Mouse (Mus musculus) central nervous system, embryonic 14 days (tissue): ENCODE measurements around the gene Rgs19. TPM values are rescaled to one million over a fixed set of nuclear protein-coding genes. Genes with fewer than 3 reads are reported as not detected.

ENCODE experiments used
- polyA plus RNA-seq: library from polyadenylated mRNA; depleted of rRNA; stranded (reverse); fragments of >200 nt; gene quantifications from 2 replicates; pipeline ENCODE4 v1.2.3, GENCODE M21; 2012; rRNA removed

The Rgs19 gene
- polyA plus RNA-seq, result 75.0 and 83.6 TPM in 2 replicates

DNA sequence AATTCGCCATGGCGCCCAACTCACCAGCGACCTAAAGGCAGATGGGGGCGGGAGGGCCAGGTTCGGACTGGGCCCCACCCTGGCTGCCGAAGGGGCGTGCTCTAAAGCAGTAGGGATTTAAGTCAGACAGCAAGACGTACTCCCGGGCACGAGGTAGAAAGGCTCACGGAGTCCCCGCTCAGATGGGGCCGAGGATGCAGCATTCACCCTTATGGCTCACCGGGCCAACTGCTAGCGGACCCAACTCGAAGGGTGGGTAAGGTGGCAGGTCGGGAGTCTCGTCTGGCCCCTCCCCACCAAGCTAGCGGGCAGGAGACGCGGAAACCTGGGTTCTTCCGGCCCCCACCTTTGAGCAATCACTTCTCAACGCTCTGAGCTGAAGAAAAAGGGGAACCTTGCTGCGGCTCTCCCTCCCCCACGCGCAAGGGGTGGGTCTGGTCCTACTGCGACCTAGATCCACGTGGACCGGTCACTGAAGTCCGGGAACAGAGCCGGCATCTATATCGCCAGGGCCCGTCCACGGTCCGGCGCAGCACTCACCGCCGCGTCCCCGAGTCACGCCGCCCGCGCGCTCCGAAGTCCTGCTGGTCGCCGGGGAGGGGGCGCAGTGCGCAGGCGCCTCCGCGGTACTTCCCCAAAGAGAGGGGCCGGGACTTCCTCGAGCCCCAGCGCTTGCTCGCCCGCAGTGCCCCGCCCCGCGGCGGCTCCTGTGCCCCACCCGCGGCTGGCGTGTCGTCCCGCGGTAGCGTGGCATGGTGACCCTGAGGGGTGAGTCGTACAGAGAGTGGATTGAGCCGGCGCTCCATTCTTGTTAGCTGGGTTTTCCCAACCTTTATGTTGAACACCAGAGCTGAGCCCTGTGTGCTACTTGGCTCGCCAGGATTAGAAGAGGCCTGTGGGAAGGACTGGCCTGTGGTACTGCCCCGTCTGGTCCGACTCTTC is at the start of gene Rgs19:
TSS of gene Rgs19 (minus strand) at position 639 of the 942 bp plus-strand sequence.

DNA sequence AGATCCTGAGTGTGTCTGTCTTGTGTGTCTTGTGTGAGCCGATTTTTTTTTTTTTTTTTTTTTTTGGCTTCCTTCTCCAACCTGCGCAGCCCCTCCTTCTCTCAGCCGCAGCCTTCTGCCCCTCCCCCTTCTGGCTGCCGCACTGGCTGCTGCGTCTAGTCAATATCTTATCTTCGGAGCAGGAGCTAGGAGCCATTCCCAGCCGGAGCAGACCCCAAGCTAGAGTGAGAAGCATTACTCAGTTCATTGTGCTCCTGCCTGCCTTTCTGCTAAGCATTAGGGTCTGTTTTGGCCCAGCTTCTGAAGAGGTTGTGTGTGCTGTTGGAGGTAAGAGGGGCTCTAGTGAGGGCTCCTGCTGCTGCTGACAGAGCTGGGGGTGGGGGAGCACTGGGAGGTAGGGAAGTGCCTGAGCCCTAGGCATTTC is 21.1 kb upstream of the Rgs19 start, which contains the start of gene Oprl1:
TSS of gene Oprl1 (plus strand) at position 114 of the 424 bp plus-strand sequence.

DNA sequence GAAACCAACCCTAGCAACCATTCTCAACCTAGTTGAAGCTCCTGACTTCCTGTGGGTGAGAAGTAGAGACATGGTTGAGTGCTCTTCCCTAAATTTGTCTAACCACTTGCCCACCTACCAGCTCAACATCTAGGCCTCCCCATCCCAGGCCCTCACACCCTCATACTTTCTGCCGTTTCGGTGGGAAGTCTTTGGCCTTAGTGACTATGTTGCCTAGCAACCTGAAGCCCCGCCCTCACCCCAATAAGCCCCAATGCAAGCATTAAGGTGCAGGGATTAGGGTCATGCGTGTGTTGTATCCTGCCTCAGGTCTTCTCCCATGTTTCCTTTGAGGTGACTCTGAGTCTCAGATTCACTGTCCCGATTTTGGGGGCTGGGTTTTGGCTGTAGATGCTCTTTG is 4.5 kb upstream of the Rgs19 start, which contains the start of gene Lkaaear1:
TSS of gene Lkaaear1 (minus strand) at position 202 of the 400 bp plus-strand sequence.

DNA sequence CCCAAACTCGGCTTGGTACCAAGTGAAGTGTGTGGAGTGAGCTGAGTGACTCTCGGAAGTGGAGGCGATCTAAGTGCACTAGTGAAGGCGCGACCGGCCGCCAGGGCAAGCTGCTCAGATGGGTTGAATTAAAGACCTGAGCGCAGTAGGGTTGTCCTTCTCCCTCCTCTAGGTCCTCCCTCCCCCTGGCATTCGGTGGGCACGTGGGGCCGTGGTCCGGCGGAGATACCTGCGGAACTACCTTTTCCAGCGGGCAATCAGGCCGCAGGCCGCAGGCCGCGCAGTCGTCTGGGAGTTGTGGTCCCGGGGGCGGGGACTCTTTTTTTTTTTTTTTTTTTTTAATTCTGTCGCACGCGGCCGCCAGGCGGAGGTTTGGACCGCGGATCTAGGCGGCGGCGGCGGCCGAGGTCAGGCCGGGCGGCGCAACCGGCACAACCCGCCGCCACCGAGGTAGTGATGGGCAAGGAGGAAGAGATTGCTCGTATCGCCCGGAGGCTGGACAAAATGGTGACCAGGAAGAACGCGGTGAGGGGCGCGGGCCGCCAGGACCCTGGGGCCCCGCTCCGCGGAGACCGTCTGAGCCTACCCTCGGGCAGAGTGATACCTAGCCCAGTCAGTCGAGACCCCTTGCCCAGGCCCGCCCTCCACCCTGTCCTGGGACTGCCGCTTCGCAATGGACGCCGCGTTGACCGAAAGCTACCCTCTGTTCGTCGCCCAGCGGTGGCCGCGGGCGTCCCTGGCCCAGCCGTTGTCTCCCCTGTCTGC is 13.6 kb downstream of the Rgs19 start, which contains the start of gene Tcea2:
TSS of gene Tcea2 (plus strand) at position 360 of the 765 bp plus-strand sequence.

DNA sequence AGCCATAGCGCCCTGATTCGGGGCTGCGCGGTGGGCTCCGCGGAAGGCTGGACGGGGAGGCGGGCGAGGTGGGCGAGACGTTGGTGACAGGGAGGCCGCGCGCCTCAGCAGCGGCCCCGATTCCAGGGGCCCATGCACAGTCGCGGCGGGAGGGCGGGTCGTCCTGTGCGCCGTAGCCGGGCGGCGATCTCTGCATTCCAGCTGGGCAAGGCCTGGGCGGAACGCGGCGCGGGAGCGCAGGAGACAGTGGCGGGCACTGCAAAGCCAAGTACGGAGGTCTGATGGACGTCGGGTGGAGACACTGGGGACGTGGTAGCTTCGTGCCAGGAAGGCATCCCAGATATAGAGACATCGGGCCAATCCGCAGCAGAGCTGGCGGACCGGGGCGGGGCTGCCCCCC is 22.5 kb downstream of the Rgs19 start, which contains the start of gene Sox18:
TSS of gene Sox18 (minus strand) at position 315 of the 400 bp plus-strand sequence.

DNA sequence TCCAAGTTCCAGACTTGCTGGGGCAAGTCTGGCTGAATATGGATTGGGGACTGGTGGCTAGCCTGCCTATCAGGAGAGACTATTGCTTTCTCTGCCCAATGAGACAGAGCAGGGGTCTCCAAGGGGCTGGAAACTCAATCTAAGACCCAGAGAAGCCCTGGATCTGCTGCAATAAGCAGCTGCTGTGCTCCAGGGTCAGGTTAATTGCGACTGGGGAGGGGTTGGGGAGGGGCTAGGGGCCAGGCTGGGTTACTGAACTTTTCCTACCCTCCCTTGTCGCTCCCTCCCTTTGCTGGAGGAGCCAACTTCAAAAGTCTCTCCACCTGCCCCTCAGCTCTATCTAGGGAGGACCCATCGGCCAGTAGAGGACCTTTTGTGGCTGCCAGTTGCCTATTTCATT is 37.0 kb downstream of the Rgs19 start, which contains the start of gene Gm29797:
TSS of gene Gm29797 (plus strand) at position 301 of the 400 bp plus-strand sequence.

Other genes with a start within 250 kb of the Rgs19 start
- gene Zbtb46, start 234.6 kb downstream of the Rgs19 start, polyA plus RNA-seq, result 10.5 and 11.4 TPM in 2 replicates
- not detected in 2 replicates for gene Abhd16b, start 200.8 kb downstream of the Rgs19 start, polyA plus RNA-seq
- 124 TPM in 2 replicates for gene Tpd52l2, start 196.8 kb downstream of the Rgs19 start, polyA plus RNA-seq
- gene Dnajc5, start 173.5 kb downstream of the Rgs19 start, polyA plus RNA-seq, result 136 and 141 TPM in 2 replicates
- 140 and 143 TPM in 2 replicates for gene Uckl1, start 109.1 kb downstream of the Rgs19 start, polyA plus RNA-seq
- 47.0 and 50.2 TPM in 2 replicates for gene Prpf6, start 102.1 kb downstream of the Rgs19 start, polyA plus RNA-seq
- 131 and 132 TPM in 2 replicates for gene Zfp512b, start 101.2 kb downstream of the Rgs19 start, polyA plus RNA-seq
- 106 and 110 TPM in 2 replicates for gene Samd10, start 94.8 kb downstream of the Rgs19 start, polyA plus RNA-seq
- gene Gm29797, start 36.9 kb downstream of the Rgs19 start, polyA plus RNA-seq, result 0.12 and 0.18 TPM in 2 replicates
- 20.4 and 25.3 TPM in 2 replicates for gene Sox18, start 22.3 kb downstream of the Rgs19 start, polyA plus RNA-seq
- 78.5 and 86.8 TPM in 2 replicates for gene Tcea2, start 13.7 kb downstream of the Rgs19 start, polyA plus RNA-seq
- gene Lkaaear1, start 4.5 kb upstream of the Rgs19 start, polyA plus RNA-seq, result not detected in 2 replicates
- gene Oprl1, start 21.0 kb upstream of the Rgs19 start, polyA plus RNA-seq, result 70.0 and 75.1 TPM in 2 replicates
- gene Myt1, start 69.4 kb upstream of the Rgs19 start, polyA plus RNA-seq, result 56.3 and 75.6 TPM in 2 replicates
- 52.1 and 57.4 TPM in 2 replicates for gene Pcmtd2, start 143.9 kb upstream of the Rgs19 start, polyA plus RNA-seq
- gene Polr3k, start 170.4 kb upstream of the Rgs19 start, polyA plus RNA-seq, result 46.7 and 55.1 TPM in 2 replicates